Mouse (Mus musculus): ENCODE measurements at regions not wholly inside any gene's neighbourhood (a gene's known extent, or its start where the extent isn't known, plus 50 kb on each side); places are given as distances from the start of the nearest gene placed in this dataset.
"Not testable (repeated sequence)": the region's sequence is repeated elsewhere in the genome, so short reads cannot be mapped to it uniquely, and the experiment has no call there.

GRCm38 (mm10) chr7:25981167-25981566 is 80.1 kb upstream of the Cyp2b13 start:
- ChIA-PET POLR2A (no interaction called here), CTCF (no interaction called here)

DNA sequence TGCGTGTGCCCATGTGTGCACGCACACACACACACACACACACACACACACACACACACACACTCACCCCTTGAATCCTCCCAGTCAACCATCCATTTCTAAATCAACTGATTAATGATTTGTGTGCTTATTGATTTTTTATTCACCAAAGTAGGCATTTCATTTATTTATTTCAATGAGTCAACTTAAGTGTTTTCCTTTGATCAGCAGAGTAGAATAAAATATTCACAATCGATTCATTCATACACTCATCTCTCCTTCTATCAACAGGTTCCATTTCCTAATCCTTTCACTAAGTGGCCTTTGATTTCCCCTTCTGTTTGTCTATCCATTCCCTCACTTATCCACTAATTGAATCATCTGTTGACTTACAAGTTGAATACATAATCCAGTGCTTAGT is 74.3 kb upstream of the Cyp2b13 start:
- POLR2A ChIA-PET: no interaction called here
- CTCF ChIA-PET: no interaction called here

DNA sequence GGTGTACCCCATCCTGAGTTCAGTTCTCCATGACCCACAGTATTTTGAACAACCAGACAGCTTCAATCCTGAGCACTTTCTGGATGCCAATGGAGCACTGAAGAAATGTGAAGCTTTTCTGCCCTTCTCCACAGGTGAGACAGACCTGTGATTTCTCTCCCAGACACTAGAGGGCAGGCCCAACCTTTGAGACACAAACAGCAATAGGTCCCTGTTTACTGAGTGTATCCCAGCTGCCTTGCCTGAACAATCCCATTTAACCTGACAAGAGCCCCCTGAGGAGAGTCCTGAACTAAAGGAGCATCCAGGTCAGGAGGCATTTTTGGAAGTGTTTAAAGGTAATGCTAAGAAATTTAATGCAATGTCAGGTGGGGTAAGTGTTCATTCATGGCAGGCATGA is 73.0 kb upstream of the Cyp2b13 start:
- ChIA-PET POLR2A (no interaction called here), CTCF (no interaction called here)

- POLR2A ChIA-PET: interaction anchor here in 1 of 4 experiments (0.5 kb wide), 1 partner anchor 195 kb away, joined by 3 read pairs; no protein-coding TSS in a partner anchor
Observed at GRCm38 (mm10) chr7:26005916-26006315, 55.4 kb upstream of the Cyp2b13 start.

DNA sequence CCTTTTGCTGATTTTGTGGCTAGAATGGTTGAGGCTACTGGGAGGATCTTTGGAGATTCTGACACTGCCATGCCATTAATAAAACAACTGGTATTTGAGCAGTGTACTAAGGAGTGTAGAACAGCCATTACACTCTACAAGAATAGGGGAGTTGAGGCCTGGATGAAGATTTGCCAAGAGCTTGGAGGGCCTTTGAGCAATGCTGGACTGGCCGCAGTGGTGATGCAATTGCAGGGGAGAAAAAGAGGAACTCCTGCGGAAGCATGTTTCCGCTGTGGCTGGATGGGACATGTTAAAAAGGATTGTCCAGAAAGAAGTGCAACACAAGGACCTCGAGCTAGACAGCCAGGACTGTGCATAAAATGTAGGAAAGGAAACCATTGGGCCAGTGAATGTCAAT is 53.2 kb upstream of the Cyp2b13 start:
- CTCF ChIA-PET: no interaction called here
- POLR2A ChIA-PET: no interaction called here

More at GRCm38 (mm10) chr7:26005916-26006315, 55.4 kb upstream of the Cyp2b13 start:
- CTCF ChIA-PET: not testable (repeated sequence)

Measured in embryonic stem cell, embryonic (primary cell).